Mouse (Mus musculus) left cerebral cortex, postnatal 36 days (tissue): ENCODE results near the gene Pcbp3. TPM values are rescaled to one million over a fixed set of nuclear protein-coding genes. Genes with fewer than 3 reads are reported as not detected.

Experiments
- DNase-seq, 2 experiments: peaks; one replicate each; pipeline ENCODE4 v3.0.0; 2021 to 2022; ENCODE audit warnings: low spot score in 2 of 2, mixed read lengths in 1 of 2
- intact Hi-C: fragments of 180-260 bp; cut with DNase I; formaldehyde crosslinking; loops from one replicate; pipeline ENCODE4 v1.15.1; 2025
- total RNA-seq, 2 experiments: library from RNA; stranded (reverse); gene quantifications; 2 replicates each; pipeline ENCODE4 v1.2.3; 2021

Pcbp3 gene
- total RNA-seq, 2 experiments from 2014 or later: 67.5 to 68.4 TPM

GRCm38 (mm10) chr10:76721216-76721615 lies 240.5 kb downstream of the Pcbp3 start:
- DNase-seq: no peak
- intact Hi-C loops: no loop called here

- DNase-seq: no peak
- intact Hi-C loops: no loop called here
Observed at GRCm38 (mm10) chr10:76717631-76718030, 244.1 kb downstream of the Pcbp3 start.

GRCm38 (mm10) chr10:76717026-76717425 lies 244.7 kb downstream of the Pcbp3 start:
- intact Hi-C loops: no loop called here
- DNase-seq: no peak

- intact Hi-C loops: no loop called here
- DNase-seq: no peak
Observed at GRCm38 (mm10) chr10:76714303-76714702, 247.4 kb downstream of the Pcbp3 start.

- intact Hi-C loops: no loop called here
Observed at GRCm38 (mm10) chr10:76712500-76712899, 249.2 kb downstream of the Pcbp3 start.

More at GRCm38 (mm10) chr10:76712500-76712899, 249.2 kb downstream of the Pcbp3 start:
- no peak for DNase-seq

Other genes starting within 250 kb of the Pcbp3 start
- 10 to 100 TPM; 31.3 to 57.3 TPM for gene Col6a1, start 235.7 kb downstream of the Pcbp3 start, total RNA-seq
- 10 to 100 TPM; 22.1 to 23.0 TPM for gene Slc19a1, start 70.4 kb upstream of the Pcbp3 start, total RNA-seq
- gene Col18a1, start 204.7 kb upstream of the Pcbp3 start, total RNA-seq: 1 to 10 TPM; 3.3 to 4.3 TPM